Comparison of ENCODE assay signal across 8 mouse cellular contexts in genomic region chr16:30309395-30310170, GRCm38 (mm10). TPM values are rescaled to one million over a fixed set of nuclear protein-coding genes. Genes with fewer than 3 reads are reported as not detected.
DNase-seq lines count a peak whose midpoint lies in the region; ATAC-seq lines count a peak whose summit lies in the region.

No protein-coding gene starts in this region.

- peaks cover 70% of the 10 kb centered on the region for H3K27me3 ChIP-seq in limb, embryonic 13.5 days

- H3K9ac ChIP-seq in limb, embryonic 13.5 days = 0 out of 2 replicates have a peak overlapping the region, but pooled peaks have one; percentile 27

- H3K36me3 ChIP-seq in limb, embryonic 13.5 days = 0 out of 2 replicates have a peak, but pooled peaks cover 4% of the 10 kb centered on the region

- peak; percentile 54 for ATAC-seq in common myeloid progenitor, adult 5-6 weeks (replicated peaks; ENCODE audit: low read depth, poor library complexity, severe bottlenecking)
- peak; percentile 33 to 68 for ATAC-seq in hematopoietic stem cell, adult 5-6 weeks (replicated peaks in 1 of 2; ENCODE audit: insufficient read depth in 1 of 2, low FRiP score in 2 of 2, low TSS enrichment in 1 of 2, low read depth in 1 of 2, poor library complexity in 2 of 2, severe bottlenecking in 2 of 2)
- no peak for ATAC-seq in limb, embryonic 13.5 days (ENCODE audit: low FRiP score, low read depth)

- peaks cover 20% of the 10 kb centered on the region for H3K4me1 ChIP-seq in limb, embryonic 13.5 days

- H3K9me3 ChIP-seq in limb, embryonic 13.5 days = no peaks in the 10 kb centered on the region

- DNase-seq in frontal cortex, postnatal 36 days (ENCODE audit: low spot score in 2 of 2) = peak; percentile 18 to 23
- no peak for DNase-seq in frontal cortex, postnatal 25 days (ENCODE audit: low spot score in 2 of 2)
- peak; percentile 42 for DNase-seq in ES-CJ7 (ENCODE audit: low read depth, low spot score)
- peak; percentile 54 for DNase-seq in neural tube, embryonic 10.5 days (ENCODE audit: extremely low spot score, low spot score)
- DNase-seq in urinary bladder, postnatal 10 days (ENCODE audit: low spot score) = no peak

- H3K27ac ChIP-seq in limb, embryonic 13.5 days = no peak overlapping the region

- peak overlapping the region; percentile 61 for H3K4me3 ChIP-seq in limb, embryonic 13.5 days

- WGBS in limb, embryonic 13.5 days = 4% methylated on average over 34 of the region's 34 CpGs

- H3K4me2 ChIP-seq in limb, embryonic 13.5 days (replicated peaks) = peak overlapping the region; percentile 99

RNA-seq across cellular contexts. Expression of gene Gp5, which starts 1.0 kb away (rescaled TPM):
- total RNA-seq in common myeloid progenitor, adult 5-6 weeks (2017) = 11.8 and 11.9 TPM in 2 replicates
- total RNA-seq in hematopoietic stem cell, adult 5-6 weeks (2017) = 3.4 and 4.8 TPM in 2 replicates
- 0.76 and 1.3 TPM in 2 replicates for polyA plus RNA-seq in limb, embryonic 13.5 days (2015; fragmentation: Nextera tagmentation; extraction: Ambion mirVana)

RNA-seq across cellular contexts. Expression of gene Lrrc15, which starts 26.5 kb away (rescaled TPM):
- not detected in 2 replicates for total RNA-seq in common myeloid progenitor, adult 5-6 weeks (2017)
- total RNA-seq in hematopoietic stem cell, adult 5-6 weeks (2017) = not detected in 2 replicates
- polyA plus RNA-seq in limb, embryonic 13.5 days (2015; fragmentation: Nextera tagmentation; extraction: Ambion mirVana) = 0.87 and 1.1 TPM in 2 replicates

RNA-seq across cellular contexts. Expression of gene Cpn2, which starts 42.3 kb away (rescaled TPM):
- not detected in 2 replicates for total RNA-seq in common myeloid progenitor, adult 5-6 weeks (2017)
- total RNA-seq in hematopoietic stem cell, adult 5-6 weeks (2017) = not detected in 2 replicates
- not detected in 2 replicates for polyA plus RNA-seq in limb, embryonic 13.5 days (2015; fragmentation: Nextera tagmentation; extraction: Ambion mirVana)

Comparison
In these comparisons a context has a peak if more than half of its experiments do, and no peak if none do; other contexts are left out.
1. DNase-seq: peak in frontal cortex, postnatal 36 days (2 of 2), ES-CJ7 (single experiment) and neural tube, embryonic 10.5 days (single experiment); none in frontal cortex, postnatal 25 days (0 of 2) and urinary bladder, postnatal 10 days (single experiment).